Mouse (Mus musculus): ENCODE results near the gene Snx33.

DNA sequence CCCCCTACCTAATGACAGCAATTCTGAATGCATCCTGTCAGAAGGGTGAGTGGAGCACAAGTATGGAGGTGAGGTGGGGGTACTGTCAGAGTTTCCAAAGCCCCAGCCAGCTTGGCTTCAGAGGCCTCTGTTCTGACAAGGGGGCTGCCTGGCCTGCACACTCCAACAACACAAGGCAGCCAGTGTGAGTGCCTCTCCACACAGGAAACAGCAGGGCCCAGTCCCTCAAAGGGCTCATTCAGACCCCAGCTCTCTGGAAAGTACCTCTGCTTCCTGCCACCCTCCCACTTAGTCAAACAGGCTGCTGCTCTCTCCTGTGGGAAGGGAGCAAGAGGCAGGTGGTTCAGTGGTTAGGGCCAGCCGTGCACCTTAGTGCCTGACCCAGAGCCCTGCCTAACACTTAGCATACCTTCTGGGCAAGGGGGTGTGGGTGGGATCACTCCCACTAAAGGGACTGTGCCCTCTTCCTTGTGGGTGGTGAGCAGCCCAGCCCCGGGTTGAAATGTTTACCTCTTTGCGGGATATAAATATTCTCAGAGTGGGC lies 46.6 kb downstream of the Snx33 start:
- TF ChIP-seq CTCF (IDR thresholded peaks at IDR 0.05; ENCODE audit: low read depth), result no peak
- TF ChIP-seq EP300 (IDR thresholded peaks at IDR 0.05; ENCODE audit: low read depth), result no peak
